Mouse (Mus musculus): ENCODE measurements around the gene Pde7b.

DNA sequence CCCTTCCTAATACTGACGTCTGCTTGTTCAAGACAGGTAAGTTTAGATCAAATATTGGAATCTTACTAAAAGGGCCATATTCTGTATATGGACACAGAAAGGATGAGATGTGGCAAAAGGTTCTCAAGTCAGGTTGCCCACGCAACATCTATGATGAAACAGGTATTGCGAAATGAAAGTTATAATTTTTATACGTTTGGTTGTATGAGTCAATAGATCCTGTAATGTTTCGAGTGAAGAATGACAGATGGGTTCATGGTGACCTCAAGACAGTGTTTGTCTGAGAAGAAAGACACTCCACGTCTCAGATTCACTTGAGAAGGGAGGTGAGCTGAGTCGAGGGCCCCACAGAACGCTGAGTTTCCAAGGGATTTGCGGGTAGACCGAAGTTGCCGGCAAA is 149.9 kb downstream of the Pde7b start:
- TF ChIP-seq CTCF (IDR thresholded peaks at IDR 0.05) (no peak), EP300 (IDR thresholded peaks at IDR 0.05) (no peak)
